Mouse (Mus musculus) embryonic stem cell, embryonic (primary cell): ENCODE measurements at regions not wholly inside any gene's neighbourhood (a gene's known extent, or its start where the extent isn't known, plus 50 kb on each side); places are given as distances from the start of the nearest gene placed in this dataset.

ENCODE experiments used
- CTCF ChIA-PET, 4 experiments: fragments of 300-600 bp in 2 of 4; fragments of 350-600 bp in 2 of 4; sonication (Branson Sonifier 250); formaldehyde crosslinking; loops; one replicate each; lab custom pipeline; 2022; ENCODE audit warnings: inconsistent platforms in 2 of 4; lab: Charles Lee
- POLR2A ChIA-PET, 4 experiments: fragments of 300-600 bp in 2 of 4; fragments of 350-600 bp in 2 of 4; sonication (Branson Sonifier 250); formaldehyde crosslinking; loops; one replicate each; lab custom pipeline; 2022; ENCODE audit warnings: antibody characterized with exemption in 4 of 4, inconsistent platforms in 1 of 4; lab: Charles Lee

GRCm38 (mm10) chr8:87286059-87286458, 186.3 kb downstream of the Cbln1 start:
- ChIA-PET POLR2A (no interaction called here), CTCF (interaction anchor here in 1 of 4 experiments (1.1 kb wide), 1 partner anchor 251 kb away, joined by 3 read pairs; no protein-coding TSS in a partner anchor)

GRCm38 (mm10) chr8:87284356-87284755, 188.1 kb downstream of the Cbln1 start:
- ChIA-PET CTCF (no interaction called here), POLR2A (no interaction called here)

GRCm38 (mm10) chr8:87282511-87282910, 189.9 kb downstream of the Cbln1 start:
- ChIA-PET POLR2A (no interaction called here), CTCF (no interaction called here)

- CTCF ChIA-PET, result no interaction called here
- POLR2A ChIA-PET, result no interaction called here
Observed at GRCm38 (mm10) chr8:87273328-87273727, 199.1 kb downstream of the Cbln1 start.

- POLR2A ChIA-PET, result no interaction called here
- CTCF ChIA-PET, result interaction anchor here in 1 of 4 experiments (0.7 kb wide), 1 partner anchor 724 kb away, joined by 3 read pairs; no protein-coding TSS in a partner anchor
Observed at GRCm38 (mm10) chr8:87270525-87271187, 201.8 kb downstream of the Cbln1 start.

GRCm38 (mm10) chr8:87268159-87268558, 204.2 kb downstream of the Cbln1 start:
- ChIA-PET POLR2A (no interaction called here), CTCF (no interaction called here)

GRCm38 (mm10) chr8:87264999-87265398, 207.4 kb downstream of the Cbln1 start:
- POLR2A ChIA-PET, result no interaction called here
- CTCF ChIA-PET, result no interaction called here

- ChIA-PET POLR2A (no interaction called here), CTCF (interaction anchor here in 1 of 4 experiments (0.6 kb wide), 1 partner anchor 174 kb away, joined by 4 read pairs; no protein-coding TSS in a partner anchor)
Observed at GRCm38 (mm10) chr8:87260305-87260704, 212.1 kb downstream of the Cbln1 start.

- CTCF ChIA-PET, result no interaction called here
- POLR2A ChIA-PET, result no interaction called here
Observed at GRCm38 (mm10) chr8:87242681-87243080, 229.7 kb downstream of the Cbln1 start.

- POLR2A ChIA-PET, result no interaction called here
- CTCF ChIA-PET, result no interaction called here
Observed at GRCm38 (mm10) chr8:87237181-87237580, 235.2 kb downstream of the Cbln1 start.

- CTCF ChIA-PET, result interaction anchor here in 1 of 4 experiments (2.3 kb wide), 1 partner anchor 301 kb away, joined by 6 read pairs; no protein-coding TSS in a partner anchor
- POLR2A ChIA-PET, result no interaction called here
Observed at GRCm38 (mm10) chr8:87236438-87236837, 236.0 kb downstream of the Cbln1 start.

GRCm38 (mm10) chr8:87235341-87236075, 236.9 kb downstream of the Cbln1 start:
- CTCF ChIA-PET, result interaction anchor here in 1 of 4 experiments (2.3 kb wide), 1 partner anchor 302 kb away, joined by 6 read pairs; no protein-coding TSS in a partner anchor
- POLR2A ChIA-PET, result interaction anchor here in 2 of 4 experiments (0.7 to 1.0 kb wide), 2 partner anchors 17 to 355 kb away, joined by 3 to 4 read pairs; no protein-coding TSS in a partner anchor

- POLR2A ChIA-PET, result interaction anchor here in 1 of 4 experiments (0.7 kb wide), 1 partner anchor 353 kb away, joined by 3 read pairs; no protein-coding TSS in a partner anchor
- CTCF ChIA-PET, result no interaction called here
Observed at GRCm38 (mm10) chr8:87234336-87234735, 238.1 kb downstream of the Cbln1 start.

- CTCF ChIA-PET, result no interaction called here
Observed at GRCm38 (mm10) chr8:87233805-87234331, 238.5 kb downstream of the Cbln1 start.

GRCm38 (mm10) chr8:87231762-87232161, 240.6 kb downstream of the Cbln1 start:
- ChIA-PET POLR2A (no interaction called here), CTCF (interaction anchor here in 2 of 4 experiments (0.7 to 0.8 kb wide), 2 partner anchors 13 to 38 kb away, joined by 4 to 7 read pairs; no protein-coding TSS in a partner anchor)

More at GRCm38 (mm10) chr8:87233805-87234331, 238.5 kb downstream of the Cbln1 start:
- POLR2A ChIA-PET, result no interaction called here

- ChIA-PET CTCF (interaction anchor here in 1 of 4 experiments (1.0 kb wide), 1 partner anchor 869 kb away, joined by 3 read pairs; no protein-coding TSS in a partner anchor), POLR2A (interaction anchor here in 1 of 4 experiments (0.6 kb wide), 1 partner anchor 23 kb away, joined by 4 read pairs; no protein-coding TSS in a partner anchor)
Observed at GRCm38 (mm10) chr8:87230096-87230495, 242.3 kb downstream of the Cbln1 start.

- CTCF ChIA-PET, result interaction anchor here in 2 of 4 experiments (0.5 to 1.6 kb wide), 6 partner anchors 10 to 953 kb away, joined by 3 to 9 read pairs (median 3); no protein-coding TSS in a partner anchor
- POLR2A ChIA-PET, result no interaction called here
Observed at GRCm38 (mm10) chr8:87229182-87229581, 243.2 kb downstream of the Cbln1 start.

GRCm38 (mm10) chr8:87228777-87229176, 243.6 kb downstream of the Cbln1 start:
- ChIA-PET CTCF (interaction anchor here in 2 of 4 experiments (0.6 to 1.6 kb wide), 5 partner anchors 9 to 871 kb away, joined by 3 to 9 read pairs (median 3); no protein-coding TSS in a partner anchor), POLR2A (interaction anchor here in 1 of 4 experiments (0.6 kb wide), 1 partner anchor 786 kb away, joined by 3 read pairs; no protein-coding TSS in a partner anchor)
